Mouse (Mus musculus) lung, embryonic 14.5 days (tissue): Measurements from ENCODE around the gene Tmem135. TPM values are rescaled to one million over a fixed set of nuclear protein-coding genes. Genes with fewer than 3 reads are reported as not detected.

Source experiments
- ATAC-seq: fragments of 200-750 bp; cut with Nextera tagmentation; 2 replicates; pipeline ENCODE4 v1.8.0; 2017; ENCODE audit warnings: mild to moderate bottlenecking, moderate TSS enrichment, moderate library complexity; ENCODE audit not compliant: insufficient read depth
- DNase-seq: peaks from one replicate; pipeline ENCODE4 v3.0.0-alpha.2; 2015
- H3K27ac ChIP-seq: fragments of 300-500 bp; sonication (generic); 2 replicates; pipeline ENCODE4 v1.5.1; 2014; ENCODE audit warnings: low read depth, mild to moderate bottlenecking, moderate library complexity
- H3K27me3 ChIP-seq: fragments of 300-500 bp; sonication (generic); 2 replicates; pipeline ENCODE4 v1.6.1; 2014; ENCODE audit warnings: low read length, control low read depth; ENCODE audit not compliant: insufficient read depth
- H3K36me3 ChIP-seq: fragments of 300-500 bp; sonication (generic); 2 replicates; pipeline ENCODE4 v1.6.1; 2014; ENCODE audit warnings: control low read depth; ENCODE audit not compliant: insufficient read depth
- H3K4me1 ChIP-seq: fragments of 300-500 bp; sonication (generic); 2 replicates; pipeline ENCODE4 v1.6.1; 2014; ENCODE audit warnings: antibody characterized with exemption, control low read depth; ENCODE audit not compliant: insufficient read depth
- H3K4me2 ChIP-seq: fragments of 300-500 bp; sonication (generic); 2 replicates; pipeline ENCODE4 v1.6.1; 2014; ENCODE audit warnings: mild to moderate bottlenecking
- H3K4me3 ChIP-seq: fragments of 300-500 bp; sonication (generic); 2 replicates; pipeline ENCODE4 v1.5.1; 2014; ENCODE audit warnings: low read depth, low read length
- H3K9ac ChIP-seq: fragments of 300-500 bp; sonication (generic); 2 replicates; pipeline ENCODE4 v1.6.1; 2014
- H3K9me3 ChIP-seq: fragments of 300-500 bp; sonication (generic); 2 replicates; pipeline ENCODE4 v1.6.1; 2016; ENCODE audit warnings: low read depth, low read length, control low read depth
- CTCF ChIP-seq: IDR thresholded peaks from 2 replicates; pipeline ENCODE4 v1.5.1; 2016; ENCODE audit warnings: antibody characterized with exemption, low read depth
- WGBS: fragments of 180-500 bp; shearing (Covaris S2); extraction: QIAGEN DNeasy Blood & Tissue Kit; methylation state at CpG from one replicate; pipeline ENCODE4 v1.1.7; 2014; 5-methylcytosine and 5-hydroxymethylcytosine counted together
- polyA plus RNA-seq: library from polyadenylated mRNA; unstranded; fragments of >200 nt; fragmentation: Nextera tagmentation; extraction: Ambion mirVana; gene quantifications from 2 replicates; pipeline ENCODE4 v1.2.1, GENCODE M21; 2014

The Tmem135 gene
- polyA plus RNA-seq, 1 experiment from 2014 or later: 22.9 TPM

DNA sequence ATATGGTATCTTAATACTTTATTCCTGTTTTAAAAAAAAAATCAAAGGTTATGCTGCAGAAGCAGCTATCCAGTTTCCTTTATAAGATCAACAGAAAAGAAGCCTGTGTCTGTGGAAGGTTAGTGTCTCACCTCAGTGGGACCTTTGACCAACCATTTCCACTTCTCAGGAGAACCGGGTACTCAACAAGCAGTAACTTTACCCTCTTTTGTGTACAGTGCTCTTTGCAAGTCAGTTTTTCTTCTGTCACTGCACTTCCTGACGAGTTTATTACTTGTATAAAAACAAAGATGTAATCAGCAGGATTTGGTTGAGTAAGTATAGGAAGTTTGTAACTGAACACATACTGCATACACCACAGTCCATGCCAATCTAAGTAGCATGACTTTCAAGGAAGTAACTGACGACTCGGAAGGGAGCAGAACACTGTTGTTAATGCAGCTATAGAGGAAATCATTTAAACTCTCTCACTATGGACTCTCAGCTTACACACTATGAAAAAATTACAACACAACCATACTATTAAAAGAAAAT, 168.0 kb downstream of the Tmem135 start:
- ATAC-seq: no peak

DNA sequence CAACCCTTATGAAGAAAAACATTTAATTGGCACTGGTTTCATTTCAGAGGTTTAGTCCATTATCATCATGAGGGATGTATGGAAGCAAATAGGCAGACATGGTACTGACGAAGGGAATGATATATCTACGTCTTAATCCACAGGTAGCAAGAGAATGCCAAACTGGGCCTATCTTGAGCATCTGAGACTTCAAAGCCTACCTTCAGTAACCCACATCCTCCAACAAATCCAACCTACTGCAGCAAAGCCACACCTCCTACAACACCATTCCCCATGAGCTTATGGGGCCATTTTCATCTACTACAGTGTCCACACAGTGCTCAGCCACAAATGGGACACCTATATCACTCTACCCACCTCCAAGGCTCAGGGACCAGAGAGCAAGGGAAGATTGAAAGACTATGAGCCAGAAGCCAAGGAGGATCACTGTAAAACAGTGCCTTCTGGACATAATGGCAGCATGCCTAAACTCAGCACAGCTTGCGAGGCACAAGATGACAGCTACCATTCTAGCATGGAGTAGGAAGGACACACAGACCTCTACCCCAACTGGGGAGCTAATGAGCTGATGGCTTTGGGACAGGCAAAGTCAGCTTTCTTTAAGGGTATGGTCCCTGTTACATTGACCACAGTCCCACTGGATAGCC, 171.4 kb downstream of the Tmem135 start:
- Histone ChIP-seq H3K4me2 (no peak overlapping the region), H3K9ac (no peak overlapping the region), H3K27me3 (no peaks in the 10 kb centered on the region), H3K4me3 (no peak overlapping the region), H3K4me1 (no peaks in the 10 kb centered on the region), H3K27ac (no peak overlapping the region), H3K36me3 (no peaks in the 10 kb centered on the region), H3K9me3 (no peaks in the 10 kb centered on the region)
- no peak for ATAC-seq
- TF ChIP-seq CTCF: no peak
- 90% methylated on average over 3 of the region's 3 CpGs for WGBS
- no peak for DNase-seq

More for the DNA sequence above, 168.0 kb downstream of the Tmem135 start:
- Histone ChIP-seq H3K36me3 (no peaks in the 10 kb centered on the region), H3K4me3 (no peak overlapping the region), H3K4me2 (no peak overlapping the region), H3K4me1 (no peaks in the 10 kb centered on the region), H3K9me3 (no peaks in the 10 kb centered on the region), H3K9ac (no peak overlapping the region), H3K27ac (no peak overlapping the region), H3K27me3 (no peaks in the 10 kb centered on the region)
- 43% methylated on average over 4 of the region's 4 CpGs for WGBS
- no peak for DNase-seq
- no peak for TF ChIP-seq CTCF

DNA sequence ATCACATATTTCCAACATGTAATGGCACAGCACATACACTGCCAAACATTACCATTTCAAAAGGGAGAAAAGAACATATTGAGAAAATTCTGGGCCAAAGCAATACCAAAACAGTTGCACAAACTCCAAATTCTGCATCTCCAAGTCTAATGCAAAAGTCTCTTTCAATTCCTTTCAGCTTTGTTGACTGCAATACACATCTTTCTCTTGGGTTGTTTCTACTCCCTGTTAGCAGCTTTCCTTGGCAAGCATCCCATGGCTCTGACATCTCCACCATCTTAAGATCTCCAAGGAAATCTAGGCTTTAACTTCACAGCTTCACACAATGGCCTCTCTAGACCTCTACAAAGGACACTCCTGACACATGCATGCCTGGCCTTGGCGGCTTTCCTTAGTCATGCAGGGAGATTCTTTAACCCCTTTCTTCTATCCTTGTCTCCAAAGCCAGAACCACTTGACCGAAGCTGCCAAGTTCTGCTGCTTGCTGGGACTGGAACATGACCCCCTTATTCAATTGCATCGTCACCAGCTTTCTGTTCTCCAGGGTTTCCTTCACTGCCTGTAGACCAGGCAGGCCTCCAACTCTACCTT, 172.7 kb downstream of the Tmem135 start:
- no peak overlapping the region for H3K4me2 ChIP-seq
- DNase-seq (no peak), ATAC-seq (no peak)
- no peak overlapping the region for H3K4me3 ChIP-seq
- no peaks in the 10 kb centered on the region for H3K9me3 ChIP-seq
- no peaks in the 10 kb centered on the region for H3K4me1 ChIP-seq
- WGBS: 86% methylated on average over 3 of the region's 3 CpGs
- no peaks in the 10 kb centered on the region for H3K36me3 ChIP-seq
- TF ChIP-seq CTCF: no peak
- H3K27me3 ChIP-seq: no peaks in the 10 kb centered on the region
- no peak overlapping the region for H3K9ac ChIP-seq
- no peak overlapping the region for H3K27ac ChIP-seq

DNA sequence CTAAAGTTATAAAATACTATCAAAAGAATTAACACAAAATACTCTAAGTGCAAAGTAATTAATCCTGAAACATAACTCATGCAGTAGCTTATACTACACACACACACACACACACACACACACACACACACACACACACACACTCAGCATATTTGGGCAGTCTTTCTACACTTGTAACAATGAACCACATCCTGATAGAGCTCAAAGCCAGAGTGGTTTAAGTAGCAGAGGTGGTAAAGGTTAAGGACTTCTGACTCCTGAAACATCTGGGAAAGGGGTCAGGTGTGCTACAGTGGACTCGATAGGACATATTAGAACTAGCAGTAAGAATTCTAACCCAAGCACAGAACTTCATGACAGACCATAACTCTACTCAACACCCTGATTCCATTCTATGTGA, 181.4 kb downstream of the Tmem135 start:
- no peaks in the 10 kb centered on the region for H3K36me3 ChIP-seq
- H3K27ac ChIP-seq: no peak overlapping the region
- H3K9ac ChIP-seq: no peak overlapping the region
- H3K27me3 ChIP-seq: no peaks in the 10 kb centered on the region
- ATAC-seq (no peak), DNase-seq (no peak)
- no peak for TF ChIP-seq CTCF
- H3K4me2 ChIP-seq: no peak overlapping the region
- H3K4me3 ChIP-seq: no peak overlapping the region
- 61% methylated on average over 1 of the region's 1 CpGs for WGBS
- H3K9me3 ChIP-seq: no peaks in the 10 kb centered on the region
- H3K4me1 ChIP-seq: no peaks in the 10 kb centered on the region

DNA sequence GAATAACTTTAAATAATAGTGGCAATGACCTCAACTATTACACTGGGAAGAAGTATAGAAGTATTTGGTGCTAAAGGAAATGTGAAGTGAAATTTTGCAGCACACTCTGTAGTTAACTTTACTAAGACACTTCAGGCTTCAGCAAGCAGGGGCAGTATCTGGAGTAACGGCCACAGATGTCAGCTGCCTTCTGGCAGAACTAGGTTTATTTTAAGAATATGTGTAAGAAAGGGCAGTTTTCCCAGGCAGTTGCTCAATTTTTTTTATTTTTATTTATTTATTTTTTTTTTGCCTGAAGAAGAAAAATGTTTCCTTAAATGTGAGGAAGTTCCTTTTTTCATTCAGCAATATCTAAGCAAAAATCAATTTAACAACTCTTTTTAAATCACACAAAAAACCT, 187.4 kb downstream of the Tmem135 start:
- no peaks in the 10 kb centered on the region for H3K27me3 ChIP-seq
- H3K4me1 ChIP-seq: peaks cover 8% of the 10 kb centered on the region; the same call in 1 of the 2 replicates
- no peaks in the 10 kb centered on the region for H3K36me3 ChIP-seq
- peak; percentile 65; the same call in 1 of the 2 replicates for ATAC-seq
- H3K9ac ChIP-seq: no peak overlapping the region
- no peak overlapping the region for H3K4me3 ChIP-seq
- TF ChIP-seq CTCF: no peak; the same call in 1 of the 2 replicates
- H3K4me2 ChIP-seq: no peak overlapping the region
- no peaks in the 10 kb centered on the region for H3K9me3 ChIP-seq
- peak; percentile 67 for DNase-seq
- 14% methylated on average over 1 of the region's 1 CpGs for WGBS
- H3K27ac ChIP-seq: no peak overlapping the region; the same call in 1 of the 2 replicates

DNA sequence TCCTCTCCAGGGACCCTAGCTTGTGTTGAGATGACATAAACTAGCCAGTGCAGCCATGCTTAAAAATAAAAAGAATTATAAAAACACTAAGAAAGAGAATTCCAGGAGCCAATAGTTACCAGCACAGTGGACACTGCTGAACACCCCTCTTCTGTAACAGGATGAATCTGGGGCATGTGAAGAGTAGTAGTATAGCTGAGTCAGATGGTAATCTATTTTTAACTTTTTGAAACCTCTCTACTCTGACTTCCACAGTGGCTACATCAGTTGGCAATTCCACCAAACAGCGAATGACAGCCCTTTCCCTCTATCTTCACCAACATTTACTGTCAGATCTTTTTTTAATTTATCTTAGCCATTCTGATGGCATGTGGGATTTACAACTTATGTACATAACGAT, 187.9 kb downstream of the Tmem135 start:
- H3K27ac ChIP-seq: peak overlapping the region; percentile 2; the same call in 1 of the 2 replicates
- H3K4me2 ChIP-seq: no peak overlapping the region
- 56% methylated on average over 2 of the region's 2 CpGs for WGBS
- TF ChIP-seq CTCF: no peak
- no peaks in the 10 kb centered on the region for H3K36me3 ChIP-seq
- ATAC-seq (peak; percentile 52; the same call in 1 of the 2 replicates), DNase-seq (no peak)
- H3K27me3 ChIP-seq: no peaks in the 10 kb centered on the region
- no peak overlapping the region for H3K9ac ChIP-seq
- H3K4me3 ChIP-seq: no peak overlapping the region
- no peaks in the 10 kb centered on the region for H3K9me3 ChIP-seq
- peaks cover 8% of the 10 kb centered on the region; the same call in 1 of the 2 replicates for H3K4me1 ChIP-seq

DNA sequence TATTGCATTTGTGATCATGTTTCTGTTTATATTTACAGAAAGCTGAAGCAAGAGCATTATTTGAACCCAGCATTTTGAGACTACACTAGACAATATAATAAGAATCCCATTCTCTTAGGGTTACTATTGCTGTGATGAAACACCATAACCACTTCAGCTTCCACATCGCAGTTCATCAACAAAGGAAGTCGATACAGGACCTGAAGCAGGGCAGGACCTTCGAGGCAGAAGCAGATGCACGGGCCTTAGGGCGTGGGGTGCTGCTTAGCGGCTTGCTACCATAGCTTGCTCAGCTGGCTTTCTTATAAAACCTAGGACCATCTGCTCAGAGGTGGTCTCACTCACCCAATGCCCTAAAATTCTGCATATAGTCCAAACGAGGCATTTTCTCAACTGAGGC, 188.3 kb downstream of the Tmem135 start:
- no peak overlapping the region for H3K27ac ChIP-seq
- no peak overlapping the region for H3K4me3 ChIP-seq
- H3K4me2 ChIP-seq: no peak overlapping the region
- H3K4me1 ChIP-seq: peaks cover 8% of the 10 kb centered on the region; the same call in 1 of the 2 replicates
- no peak for TF ChIP-seq CTCF
- H3K9ac ChIP-seq: no peak overlapping the region
- WGBS: 50% methylated on average over 7 of the region's 7 CpGs
- no peaks in the 10 kb centered on the region for H3K9me3 ChIP-seq
- no peaks in the 10 kb centered on the region for H3K36me3 ChIP-seq
- no peak for DNase-seq
- H3K27me3 ChIP-seq: no peaks in the 10 kb centered on the region
- ATAC-seq: peak; percentile 14; the same call in 1 of the 2 replicates
